Mouse (Mus musculus) naive thymus-derived CD4-positive, alpha-beta T cell, adult 2 months (primary cell): ENCODE data around the gene Mtmr3.

Experiments used
- DNase-seq: peaks from one replicate; pipeline ENCODE4 v3.0.0-alpha.2; 2011; ENCODE audit warnings: low read depth

The Mtmr3 gene

DNA sequence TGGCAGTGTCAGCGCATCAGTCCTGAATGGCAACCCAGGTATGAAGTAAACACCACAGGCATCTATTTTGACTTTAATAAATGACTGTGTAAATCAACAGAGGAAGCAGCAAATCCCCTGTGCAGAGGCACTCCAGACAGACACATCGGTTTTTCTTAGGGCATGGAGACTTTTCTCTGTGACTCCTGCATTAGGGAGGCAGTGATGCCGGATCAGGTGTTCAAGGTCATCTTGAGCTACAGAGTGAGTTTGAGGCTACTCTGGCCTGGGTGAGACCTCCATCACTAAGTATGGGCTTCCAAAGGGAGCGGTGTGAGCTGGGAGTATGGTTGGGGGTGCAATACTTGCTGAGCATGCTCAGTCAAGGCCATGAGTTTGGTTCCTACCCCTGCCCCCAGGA lies 130.0 kb downstream of the Mtmr3 start:
- no peak for DNase-seq

DNA sequence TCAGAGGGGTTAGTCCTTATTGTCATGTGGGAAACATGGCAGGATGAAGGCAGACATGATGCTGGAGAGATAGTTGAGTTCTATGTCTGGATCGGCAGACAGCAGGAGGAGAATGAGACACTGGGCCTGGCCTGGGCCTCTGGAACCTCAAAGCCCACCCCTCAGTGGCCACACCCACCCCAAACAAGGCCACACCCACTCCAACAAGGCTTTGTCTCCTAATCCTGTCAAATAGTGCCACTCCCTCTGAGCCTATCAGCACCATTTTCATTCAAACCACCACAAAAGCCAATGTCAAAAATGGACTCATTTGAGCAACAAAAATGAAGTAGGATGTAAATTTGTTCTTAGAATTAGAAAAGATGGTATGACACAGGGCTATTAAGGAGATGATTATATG lies 130.5 kb downstream of the Mtmr3 start:
- no peak for DNase-seq

DNA sequence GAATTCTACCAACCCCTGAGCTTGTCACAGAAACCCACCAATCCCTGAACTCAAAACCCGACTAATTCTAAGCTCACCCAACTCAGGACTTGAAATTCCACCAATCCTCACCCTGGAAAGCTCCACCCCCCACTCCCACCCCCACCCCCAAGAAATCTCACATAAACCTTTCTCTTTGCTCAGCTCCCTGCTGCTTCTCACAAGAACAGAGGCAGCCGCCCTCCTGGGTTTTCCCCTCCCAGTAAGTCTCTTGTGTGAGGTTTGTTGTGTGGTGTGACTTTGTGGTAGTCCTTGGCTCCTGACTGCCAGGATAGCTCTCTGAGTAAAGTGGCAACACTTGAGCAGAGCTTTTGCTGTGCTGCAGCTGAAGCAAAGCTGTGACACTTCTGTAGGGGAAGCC lies 131.8 kb downstream of the Mtmr3 start:
- DNase-seq = peak; percentile 27

DNA sequence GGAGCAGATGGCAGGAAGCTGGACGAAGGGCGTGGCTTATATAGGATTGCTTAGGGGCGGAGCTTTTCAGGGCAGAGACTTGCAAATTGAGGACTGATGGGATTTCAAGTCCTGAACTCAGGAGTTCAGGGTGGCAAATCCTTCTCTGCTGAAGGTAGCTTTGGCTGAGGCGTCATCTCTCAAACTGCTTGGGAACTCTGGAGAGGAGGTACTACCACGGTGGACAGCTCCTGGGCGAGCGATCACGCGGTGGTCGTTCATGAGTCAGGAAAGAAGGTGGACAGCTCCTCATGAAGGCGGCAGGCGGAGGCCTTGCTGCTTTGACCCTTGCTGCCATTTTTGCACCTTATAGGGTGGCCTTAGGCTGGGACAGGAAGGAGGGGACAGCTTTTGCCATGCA lies 133.5 kb downstream of the Mtmr3 start:
- DNase-seq = no peak

DNA sequence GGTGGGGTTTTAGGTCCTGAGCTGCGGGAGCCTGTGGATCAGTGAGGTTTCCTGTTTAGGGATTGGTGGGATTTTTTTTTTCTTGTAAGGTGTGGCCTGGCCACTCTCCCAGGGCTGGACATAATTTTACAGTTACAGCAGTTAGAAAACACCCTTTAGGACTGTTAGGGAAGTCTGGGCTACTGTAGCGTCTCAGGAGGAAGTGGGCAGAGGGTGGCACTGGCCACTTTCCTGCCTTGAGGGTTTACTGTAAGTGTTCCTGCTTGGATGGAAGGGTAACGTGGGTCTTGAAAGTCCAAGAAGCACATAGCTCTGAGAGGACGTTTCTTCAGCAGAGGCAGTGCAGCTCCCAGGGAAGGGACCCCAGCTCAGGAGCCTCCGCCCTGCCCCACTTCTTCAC lies 134.0 kb downstream of the Mtmr3 start:
- peak; percentile 11 for DNase-seq

DNA sequence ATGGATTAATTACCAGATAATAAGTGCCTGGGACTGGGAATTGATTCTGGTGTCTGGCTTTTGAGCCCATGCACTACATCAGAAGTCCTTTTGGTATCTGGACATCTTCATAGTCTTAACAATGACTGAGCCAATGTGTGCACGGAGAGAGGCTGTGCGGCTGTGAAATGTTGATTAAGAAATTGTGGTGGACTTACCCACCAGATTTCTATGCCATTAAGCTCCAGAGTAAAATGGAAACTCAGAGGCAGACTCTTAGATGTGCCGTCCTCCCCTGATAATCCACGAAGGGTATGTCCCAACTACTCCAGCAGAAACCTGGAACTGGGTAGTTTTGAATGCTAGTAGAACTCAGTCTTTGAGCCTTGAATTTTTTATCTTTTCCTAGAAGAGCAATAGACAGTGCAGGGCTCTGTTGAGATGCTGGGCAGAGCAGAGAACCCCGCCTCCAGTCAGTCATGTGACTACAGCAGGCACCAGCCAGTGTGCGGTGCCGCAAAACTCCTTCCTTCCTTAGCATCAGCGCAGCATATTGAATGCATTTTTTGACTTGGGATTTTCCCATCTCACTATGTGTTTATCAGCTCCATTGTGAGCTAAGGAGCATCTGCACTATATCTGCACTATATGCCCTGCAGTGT lies 139.6 kb downstream of the Mtmr3 start:
- no peak for DNase-seq

DNA sequence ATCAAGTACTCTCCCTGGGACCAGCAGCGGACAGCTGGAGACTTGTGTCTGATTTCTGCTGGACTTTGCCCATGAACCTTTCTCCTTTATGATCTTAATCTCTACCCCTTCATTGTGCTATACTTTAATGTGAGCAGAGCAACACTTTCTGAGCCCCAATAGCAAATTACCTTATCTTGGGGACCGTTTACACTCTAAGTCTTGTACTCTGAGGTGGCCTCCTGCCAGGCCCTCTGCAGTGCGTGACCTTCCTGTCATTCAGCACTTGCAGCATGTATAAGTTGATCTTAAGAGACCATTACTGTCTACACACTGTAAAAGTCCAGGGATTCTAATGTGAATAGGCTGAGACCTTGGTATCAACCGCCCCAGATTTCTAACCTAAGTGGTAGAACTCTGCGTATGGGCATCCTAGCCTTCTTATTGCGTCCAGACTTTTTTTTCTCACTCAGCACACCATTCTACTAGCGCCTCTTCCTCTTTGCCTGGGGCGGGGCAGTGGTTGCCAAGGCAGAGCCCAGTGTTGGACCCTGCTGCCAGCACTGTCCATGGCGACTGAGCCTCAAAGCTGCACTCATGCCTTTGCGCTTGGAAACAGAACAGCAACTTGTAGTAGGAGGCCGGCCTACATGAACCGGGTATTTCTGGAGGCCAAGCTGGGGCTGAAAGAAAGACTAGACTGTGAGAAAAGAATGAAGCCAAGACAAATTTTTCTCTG lies 142.0 kb downstream of the Mtmr3 start:
- DNase-seq = no peak

DNA sequence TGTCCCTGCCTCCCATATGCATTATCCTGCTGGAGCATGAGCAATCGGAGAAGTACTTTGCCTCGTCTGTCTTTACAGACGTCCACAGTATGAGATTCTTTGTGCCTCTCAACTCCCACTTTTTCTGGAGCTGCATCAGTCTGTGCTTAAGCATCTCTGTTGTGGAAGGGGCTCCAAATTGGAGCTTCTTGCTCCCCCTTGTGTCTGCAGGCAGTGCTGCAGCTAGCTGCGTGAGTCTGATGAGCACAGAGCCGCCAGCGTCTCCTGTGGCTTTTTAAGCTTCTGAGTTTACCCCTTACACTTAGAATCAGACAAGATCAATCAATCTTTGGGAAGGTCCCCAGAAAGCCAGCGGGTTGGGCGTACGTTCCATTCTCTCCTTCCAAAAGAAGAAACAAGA lies 143.5 kb downstream of the Mtmr3 start:
- DNase-seq = peak; percentile 85

DNA sequence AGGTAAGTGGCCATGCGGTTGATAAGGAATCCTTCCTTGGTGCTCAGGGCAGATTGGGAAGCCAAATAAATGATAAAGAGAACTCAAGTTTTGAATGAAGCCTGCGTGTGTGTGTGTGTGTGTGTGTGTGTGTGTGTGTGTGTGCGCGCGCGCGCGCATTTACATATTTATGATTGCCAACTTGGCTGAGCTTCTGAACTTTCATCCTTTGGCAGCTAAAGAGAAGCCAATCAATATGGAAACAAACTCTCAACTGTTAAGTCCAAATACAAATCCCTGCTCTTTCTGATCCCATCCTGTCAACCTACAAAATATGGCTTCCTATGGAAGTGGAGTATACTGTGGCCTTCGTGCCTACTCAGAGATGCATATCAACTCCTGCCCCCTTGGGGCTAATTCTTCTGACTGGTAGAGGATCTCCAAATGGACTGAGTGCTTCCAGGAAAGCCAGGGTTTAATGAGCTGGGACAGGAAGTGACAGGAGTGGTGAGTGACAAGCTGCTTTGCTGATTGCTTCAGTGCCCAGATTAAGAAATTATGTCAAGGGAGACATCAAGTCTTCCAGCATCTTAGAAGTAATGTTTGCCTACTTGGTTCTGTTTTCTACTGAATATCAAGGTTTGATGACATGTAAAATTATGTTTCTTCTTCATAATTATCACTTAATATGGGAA lies 148.3 kb downstream of the Mtmr3 start:
- no peak for DNase-seq

DNA sequence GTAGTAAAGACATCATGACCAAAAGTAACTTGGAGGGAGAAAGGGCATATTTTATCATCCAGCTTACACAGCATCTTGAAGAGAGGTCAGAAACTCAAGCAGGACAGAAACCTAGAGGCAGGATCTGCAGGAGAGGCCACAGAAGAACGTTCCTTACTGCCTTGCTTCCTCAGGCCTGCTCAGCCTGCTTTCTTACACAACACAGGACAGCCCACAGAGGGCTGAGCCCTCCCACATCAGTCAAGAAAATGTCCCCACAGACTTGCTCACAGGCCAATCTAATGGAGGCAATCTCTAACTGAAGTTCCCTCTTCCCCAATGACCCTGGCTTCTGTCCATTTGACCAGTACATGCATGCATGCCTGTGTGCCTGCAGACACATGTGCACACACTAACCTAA lies 152.4 kb downstream of the Mtmr3 start:
- DNase-seq = no peak

DNA sequence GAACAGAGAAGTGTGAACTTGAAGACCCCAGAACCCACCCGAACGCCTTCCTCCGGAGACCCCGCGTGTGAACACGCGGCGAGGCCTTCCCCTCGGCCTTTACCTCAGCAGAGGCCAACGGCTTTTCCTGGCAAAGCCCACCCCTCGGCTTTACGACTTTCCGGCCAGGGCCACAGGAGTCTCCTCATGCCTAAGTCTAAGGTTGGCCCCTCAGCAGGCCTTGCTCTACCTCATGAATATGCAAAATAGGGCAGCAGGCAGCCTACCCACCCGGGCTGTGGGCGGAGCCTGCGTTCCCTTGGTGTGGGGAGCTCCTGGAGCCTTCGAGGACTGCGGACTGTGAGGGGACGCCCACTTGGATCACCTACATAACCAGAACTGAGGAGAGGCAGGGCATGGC lies 153.7 kb downstream of the Mtmr3 start, which contains the start of gene Hormad2:
TSS of gene Hormad2 (minus strand) at position 128 of the 400 bp plus-strand sequence.
- DNase-seq = no peak

DNA sequence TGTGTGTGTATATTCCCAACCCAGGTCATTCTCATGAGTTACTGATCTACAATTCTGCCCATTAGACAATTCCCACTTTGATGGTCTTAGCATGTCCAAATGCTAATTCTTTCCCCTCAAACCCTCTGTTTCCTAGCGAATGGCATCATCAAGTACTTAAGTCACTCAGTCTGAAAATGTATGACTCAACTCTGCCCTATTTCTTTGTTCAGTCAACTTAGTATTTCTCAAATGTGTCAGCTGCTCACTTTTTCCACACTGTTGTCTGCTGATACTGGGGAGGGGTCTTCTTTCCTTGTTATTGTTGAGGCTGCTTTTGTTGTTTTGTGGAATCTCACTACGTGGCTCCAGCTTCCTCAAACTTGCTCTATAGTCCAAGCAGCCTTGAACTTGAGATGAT lies 156.5 kb downstream of the Mtmr3 start:
- no peak for DNase-seq

DNA sequence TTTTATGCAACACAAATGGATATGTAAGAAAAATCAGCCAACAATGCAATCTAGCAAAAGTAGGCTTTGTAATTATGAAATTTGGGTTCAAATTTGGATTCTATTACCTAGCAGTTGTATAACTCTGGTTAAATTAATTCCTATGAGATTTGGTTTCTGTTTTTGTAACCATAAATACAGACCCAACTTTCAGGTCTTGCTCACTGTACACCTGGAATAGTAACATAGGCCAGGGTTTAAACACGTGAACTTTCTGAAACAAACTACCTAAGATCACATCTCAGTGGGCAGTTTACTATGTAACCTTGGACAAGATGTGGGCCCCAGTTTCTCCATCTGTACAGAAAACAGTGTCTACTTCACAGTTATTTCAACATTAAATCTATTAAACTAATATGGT lies 157.3 kb downstream of the Mtmr3 start:
- DNase-seq = no peak

DNA sequence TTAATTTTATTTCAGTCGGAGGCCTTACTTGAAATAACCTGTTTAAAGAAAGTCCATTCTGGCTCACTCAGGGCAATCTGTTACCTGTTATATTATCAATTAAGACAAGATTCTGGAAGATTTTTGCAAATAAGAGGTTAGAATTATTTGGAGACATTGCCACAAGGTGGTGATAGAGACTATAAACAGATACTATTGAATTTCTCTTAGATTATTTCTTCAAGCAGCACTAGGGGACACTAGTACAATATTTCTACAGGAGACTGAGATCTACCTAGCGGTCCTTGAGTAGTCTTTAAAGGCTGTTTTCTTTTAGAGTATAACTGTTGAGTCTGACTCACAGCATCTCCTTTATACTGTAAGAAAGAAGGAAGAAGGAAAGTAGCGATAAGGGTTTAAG lies 158.0 kb downstream of the Mtmr3 start:
- DNase-seq = peak; percentile 47

DNA sequence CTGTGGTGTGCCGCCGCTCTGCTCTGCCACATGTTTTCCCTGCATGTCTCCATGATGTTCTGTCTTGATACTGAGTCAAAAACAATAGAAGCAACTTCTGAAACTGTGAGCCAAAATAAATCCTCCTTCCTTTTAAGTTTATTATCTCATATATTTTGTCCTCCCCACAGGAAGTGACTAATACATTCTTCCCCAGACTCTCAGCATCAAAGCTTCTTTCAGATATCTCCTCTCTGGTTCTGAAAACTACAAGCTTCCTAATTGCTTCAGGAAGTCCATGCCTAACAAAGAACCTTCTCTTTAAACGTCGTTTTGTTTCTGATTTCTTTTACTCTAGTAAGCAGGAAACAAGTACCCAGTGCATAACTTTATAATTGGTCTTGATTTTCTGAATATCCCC lies 160.2 kb downstream of the Mtmr3 start:
- no peak for DNase-seq
